Mouse (Mus musculus) hematopoietic stem cell, adult 5-6 weeks (primary cell): ENCODE measurements around the gene Vcam1. TPM values are rescaled to one million over a fixed set of nuclear protein-coding genes. Genes with fewer than 3 reads are reported as not detected.

Experiments used
- ATAC-seq, 2 experiments: fragments of 125-278 bp in 1 of 2; replicated peaks in 1 of 2; 2 replicates each; pipeline ENCODE4 v1.8.0; 2016 to 2017; ENCODE audit warnings: inconsistent platforms in 2 of 2, mild to moderate bottlenecking in 2 of 2, moderate number of reproducible peaks in 2 of 2, low read depth in 1 of 2, moderate TSS enrichment in 1 of 2; ENCODE audit not compliant: low FRiP score in 2 of 2, poor library complexity in 2 of 2, severe bottlenecking in 2 of 2, insufficient read depth in 1 of 2, low TSS enrichment in 1 of 2
- total RNA-seq: library from RNA; stranded (forward); fragments of 172-1452, 232-1000 nt; gene quantifications from 2 replicates; pipeline ENCODE4 v1.2.3, GENCODE M21; 2017

Vcam1 gene
- total RNA-seq, 1 experiment from 2014 or later, result 5.4 TPM

GRCm38 (mm10) chr3:116104866-116105647, 24.4 kb downstream of the Vcam1 start:
- peak; percentile 10 to 53; a peak in 3 of 4 replicates for ATAC-seq

- ATAC-seq, result no peak
Observed at GRCm38 (mm10) chr3:116104270-116104669, 25.2 kb downstream of the Vcam1 start.

- ATAC-seq, result no peak
Observed at GRCm38 (mm10) chr3:116100850-116101249, 28.6 kb downstream of the Vcam1 start.

- no peak for ATAC-seq
Observed at GRCm38 (mm10) chr3:116095934-116096333, 33.6 kb downstream of the Vcam1 start.

GRCm38 (mm10) chr3:116095312-116095711, 34.2 kb downstream of the Vcam1 start:
- no peak for ATAC-seq

GRCm38 (mm10) chr3:116094886-116095285, 34.6 kb downstream of the Vcam1 start:
- ATAC-seq, result no peak

GRCm38 (mm10) chr3:116094288-116094687, 35.2 kb downstream of the Vcam1 start:
- no peak for ATAC-seq

GRCm38 (mm10) chr3:116092547-116092946, 36.9 kb downstream of the Vcam1 start:
- ATAC-seq, result no peak

- no peak for ATAC-seq
Observed at GRCm38 (mm10) chr3:116091706-116092105, 37.8 kb downstream of the Vcam1 start.

- ATAC-seq, result no peak
Observed at GRCm38 (mm10) chr3:116085962-116086361, 43.5 kb downstream of the Vcam1 start.

GRCm38 (mm10) chr3:116080939-116081676, 48.4 kb downstream of the Vcam1 start:
- no peak for ATAC-seq

GRCm38 (mm10) chr3:116080166-116080788, 49.2 kb downstream of the Vcam1 start:
- ATAC-seq, result no peak

- no peak for ATAC-seq
Observed at GRCm38 (mm10) chr3:116078490-116078889, 51.0 kb downstream of the Vcam1 start.

GRCm38 (mm10) chr3:116076739-116077138, 52.7 kb downstream of the Vcam1 start:
- no peak for ATAC-seq

GRCm38 (mm10) chr3:116072584-116072983, 56.9 kb downstream of the Vcam1 start:
- no peak for ATAC-seq

GRCm38 (mm10) chr3:116062141-116062540, 67.3 kb downstream of the Vcam1 start:
- no peak for ATAC-seq

GRCm38 (mm10) chr3:116060320-116060719, 69.2 kb downstream of the Vcam1 start:
- no peak for ATAC-seq
